Mouse (Mus musculus) forebrain, embryonic 14.5 days (tissue): Measurements from ENCODE around the gene Rint1. TPM values are rescaled to one million over a fixed set of nuclear protein-coding genes. Genes with fewer than 3 reads are reported as not detected.

Experiments used
- ATAC-seq: fragments of 200-750 bp; cut with Nextera tagmentation; 2 replicates; pipeline ENCODE4 v1.8.0; 2017; ENCODE audit warnings: mild to moderate bottlenecking, moderate library complexity
- DNase-seq: peaks from one replicate; pipeline ENCODE4 v3.0.0-alpha.2; 2015; ENCODE audit warnings: low spot score
- H3K27ac ChIP-seq: fragments of 300-500 bp; sonication (generic); 2 replicates; pipeline ENCODE4 v1.5.1; 2014; ENCODE audit warnings: low read depth, mild to moderate bottlenecking, control low read depth, low read length, moderate library complexity
- H3K27me3 ChIP-seq: fragments of 300-500 bp; sonication (generic); replicated peaks from 2 replicates; pipeline ENCODE4 v1.6.1; 2014; ENCODE audit warnings: low read length, control low read depth, mixed read lengths; ENCODE audit not compliant: control insufficient read depth, insufficient read depth
- H3K36me3 ChIP-seq: fragments of 300-500 bp; sonication (generic); 2 replicates; pipeline ENCODE4 v1.6.1; 2014; ENCODE audit warnings: low read length, control low read depth; ENCODE audit not compliant: control insufficient read depth, insufficient read depth
- H3K4me1 ChIP-seq: fragments of 300-500 bp; sonication (generic); 2 replicates; pipeline ENCODE4 v1.6.1; 2014; ENCODE audit warnings: antibody characterized with exemption, low read length, control low read depth; ENCODE audit not compliant: control insufficient read depth, insufficient read depth
- H3K4me2 ChIP-seq: fragments of 300-500 bp; sonication (generic); 2 replicates; pipeline ENCODE4 v1.6.1; 2014; ENCODE audit warnings: mild to moderate bottlenecking, control low read depth, low read length
- H3K4me3 ChIP-seq: fragments of 300-500 bp; sonication (generic); 2 replicates; pipeline ENCODE4 v1.5.1; 2014; ENCODE audit warnings: low read depth, low read length, control low read depth
- H3K9ac ChIP-seq: fragments of 300-500 bp; sonication (generic); 2 replicates; pipeline ENCODE4 v1.6.1; 2014; ENCODE audit warnings: mild to moderate bottlenecking, low read length, control low read depth, moderate library complexity
- H3K9me3 ChIP-seq: fragments of 300-500 bp; sonication (generic); replicated peaks from 2 replicates; pipeline ENCODE4 v1.6.1; 2016; ENCODE audit warnings: low read length, control low read depth, mixed read lengths; ENCODE audit not compliant: control insufficient read depth
- WGBS: fragments of 180-500 bp; shearing (Covaris S2); extraction: QIAGEN DNeasy Blood & Tissue Kit; methylation state at CpG from one replicate; pipeline ENCODE4 v1.1.7; 2014; 5-methylcytosine and 5-hydroxymethylcytosine counted together
- polyA plus RNA-seq: library from polyadenylated mRNA; unstranded; fragments of >200 nt; fragmentation: Nextera tagmentation; extraction: Ambion mirVana; gene quantifications from 2 replicates; pipeline ENCODE4 v1.2.1, GENCODE M21; 2014

Gene Rint1
- polyA plus RNA-seq, 1 experiment from 2014 or later, result 18.0 TPM

- Histone ChIP-seq H3K4me2 (no peak overlapping the region), H3K9ac (no peak overlapping the region), H3K4me3 (no peak overlapping the region), H3K9me3 (no peaks in the 10 kb centered on the region), H3K4me1 (no peaks in the 10 kb centered on the region), H3K27me3 (no peaks in the 10 kb centered on the region), H3K36me3 (peaks cover 70% of the 10 kb centered on the region), H3K27ac (no peak overlapping the region)
- ATAC-seq (no peak), DNase-seq (no peak)
These were observed 69.7 kb downstream of the Rint1 start for GRCm38 (mm10) chr5:23857189-23857588.

- H3K4me3 ChIP-seq, result no peak overlapping the region
- DNase-seq (no peak), ATAC-seq (no peak)
- H3K27ac ChIP-seq, result no peak overlapping the region
- H3K9me3 ChIP-seq, result no peaks in the 10 kb centered on the region
- no peaks in the 10 kb centered on the region for H3K4me1 ChIP-seq
- H3K27me3 ChIP-seq, result no peaks in the 10 kb centered on the region
- H3K9ac ChIP-seq, result no peak overlapping the region
- no peak overlapping the region for H3K4me2 ChIP-seq
- 88% methylated on average over 3 of the region's 3 CpGs for WGBS
- H3K36me3 ChIP-seq, result peaks cover 65% of the 10 kb centered on the region
These were observed 70.5 kb downstream of the Rint1 start for GRCm38 (mm10) chr5:23858001-23858400.

GRCm38 (mm10) chr5:23858643-23859042, 71.1 kb downstream of the Rint1 start:
- H3K4me2 ChIP-seq, result no peak overlapping the region
- WGBS, result 78% methylated on average over 7 of the region's 7 CpGs
- H3K4me1 ChIP-seq, result no peaks in the 10 kb centered on the region
- H3K27me3 ChIP-seq, result no peaks in the 10 kb centered on the region
- no peaks in the 10 kb centered on the region for H3K9me3 ChIP-seq
- no peak overlapping the region for H3K4me3 ChIP-seq
- no peak for DNase-seq
- ATAC-seq, result no peak
- no peak overlapping the region for H3K27ac ChIP-seq
- no peak overlapping the region for H3K9ac ChIP-seq
- peaks cover 58% of the 10 kb centered on the region for H3K36me3 ChIP-seq

- Histone ChIP-seq H3K9me3 (no peaks in the 10 kb centered on the region), H3K27me3 (no peaks in the 10 kb centered on the region), H3K9ac (no peak overlapping the region), H3K36me3 (peaks cover 53% of the 10 kb centered on the region), H3K4me1 (no peaks in the 10 kb centered on the region), H3K4me3 (no peak overlapping the region), H3K4me2 (no peak overlapping the region), H3K27ac (no peak overlapping the region)
- ATAC-seq (no peak), DNase-seq (no peak)
- 93% methylated on average over 1 of the region's 1 CpGs for WGBS
These were observed 71.7 kb downstream of the Rint1 start for GRCm38 (mm10) chr5:23859087-23859718.

- Histone ChIP-seq H3K36me3 (peaks cover 46% of the 10 kb centered on the region), H3K4me2 (no peak overlapping the region), H3K9me3 (no peaks in the 10 kb centered on the region), H3K27ac (no peak overlapping the region), H3K4me1 (no peaks in the 10 kb centered on the region), H3K4me3 (no peak overlapping the region), H3K27me3 (no peaks in the 10 kb centered on the region), H3K9ac (no peak overlapping the region)
- WGBS, result 82% methylated on average over 5 of the region's 5 CpGs
- DNase-seq (no peak), ATAC-seq (no peak)
These were observed 72.4 kb downstream of the Rint1 start for GRCm38 (mm10) chr5:23859896-23860295.

- DNase-seq (no peak), ATAC-seq (no peak)
- Histone ChIP-seq H3K4me3 (no peak overlapping the region), H3K4me2 (no peak overlapping the region), H3K9ac (no peak overlapping the region), H3K4me1 (no peaks in the 10 kb centered on the region), H3K27me3 (no peaks in the 10 kb centered on the region), H3K27ac (no peak overlapping the region), H3K9me3 (no peaks in the 10 kb centered on the region), H3K36me3 (peaks cover 28% of the 10 kb centered on the region)
- 95% methylated on average over 9 of the region's 9 CpGs for WGBS
These were observed 74.2 kb downstream of the Rint1 start for GRCm38 (mm10) chr5:23861721-23862120.

GRCm38 (mm10) chr5:23862291-23862690, 74.8 kb downstream of the Rint1 start:
- H3K4me2 ChIP-seq, result no peak overlapping the region
- DNase-seq (peak; percentile 14), ATAC-seq (no peak)
- H3K4me1 ChIP-seq, result no peaks in the 10 kb centered on the region
- H3K36me3 ChIP-seq, result peaks cover 22% of the 10 kb centered on the region
- H3K27ac ChIP-seq, result no peak overlapping the region
- no peak overlapping the region for H3K9ac ChIP-seq
- no peak overlapping the region for H3K4me3 ChIP-seq
- WGBS, result 87% methylated on average over 5 of the region's 5 CpGs
- H3K27me3 ChIP-seq, result no peaks in the 10 kb centered on the region
- no peaks in the 10 kb centered on the region for H3K9me3 ChIP-seq

GRCm38 (mm10) chr5:23863166-23864053, 75.9 kb downstream of the Rint1 start:
- Histone ChIP-seq H3K9ac (no peak overlapping the region), H3K27ac (no peak overlapping the region), H3K4me3 (no peak overlapping the region), H3K4me1 (no peaks in the 10 kb centered on the region), H3K36me3 (peaks cover 11% of the 10 kb centered on the region; the same call in 1 of the 2 replicates), H3K27me3 (no peaks in the 10 kb centered on the region), H3K9me3 (no peaks in the 10 kb centered on the region), H3K4me2 (no peak overlapping the region)
- DNase-seq, result no peak
- 80% methylated on average over 7 of the region's 7 CpGs for WGBS
- ATAC-seq, result no peak
